Mouse (Mus musculus): ENCODE measurements around the gene Fam178b.

Gene Fam178b

GRCm38 (mm10) chr1:36682620-36683355 lies at the start of gene Fam178b:
TSS of gene Fam178b (minus strand) at chr1:36683183.
- DNase-seq (ENCODE audit: low read depth): no peak

GRCm38 (mm10) chr1:36724057-36724431 lies 41.1 kb upstream of the Fam178b start:
- no peak for DNase-seq (ENCODE audit: low read depth)

GRCm38 (mm10) chr1:36723146-36724056 lies 40.4 kb upstream of the Fam178b start:
- peak; percentile 79 for DNase-seq (ENCODE audit: low read depth)

- no peak for DNase-seq (ENCODE audit: low read depth)
These were observed 35.8 kb upstream of the Fam178b start for GRCm38 (mm10) chr1:36718786-36719185.

- DNase-seq (ENCODE audit: low read depth): no peak
These were observed 31.3 kb upstream of the Fam178b start, which contains the start of gene Actr1b for GRCm38 (mm10) chr1:36714311-36714710. TSS of gene Actr1b (minus strand) at chr1:36714422.

GRCm38 (mm10) chr1:36711104-36711503 lies 28.1 kb upstream of the Fam178b start:
- no peak for DNase-seq (ENCODE audit: low read depth)

GRCm38 (mm10) chr1:36709854-36710280 lies 26.9 kb upstream of the Fam178b start, which contains the start of gene 4933424G06Rik:
TSS of gene 4933424G06Rik (plus strand) at chr1:36710149.
- DNase-seq (ENCODE audit: low read depth): peak; percentile 99

GRCm38 (mm10) chr1:36709055-36709853 lies 26.3 kb upstream of the Fam178b start:
- DNase-seq (ENCODE audit: low read depth): peak; percentile 80

GRCm38 (mm10) chr1:36708626-36709025 lies 25.6 kb upstream of the Fam178b start:
- DNase-seq (ENCODE audit: low read depth): peak; percentile 16

- DNase-seq (ENCODE audit: low read depth): no peak
These were observed 24.8 kb upstream of the Fam178b start for GRCm38 (mm10) chr1:36707797-36708196.

- DNase-seq (ENCODE audit: low read depth): no peak
These were observed 24.2 kb upstream of the Fam178b start for GRCm38 (mm10) chr1:36707166-36707565.

GRCm38 (mm10) chr1:36697030-36697429 lies 14.0 kb upstream of the Fam178b start:
- no peak for DNase-seq (ENCODE audit: low read depth)

GRCm38 (mm10) chr1:36696411-36696810 lies 13.4 kb upstream of the Fam178b start:
- no peak for DNase-seq (ENCODE audit: low read depth)

GRCm38 (mm10) chr1:36694871-36695270 lies 11.9 kb upstream of the Fam178b start:
- DNase-seq (ENCODE audit: low read depth): no peak

GRCm38 (mm10) chr1:36691271-36692155 lies 8.5 kb upstream of the Fam178b start, which contains the start of gene Cox5b:
TSS of gene Cox5b (plus strand) at chr1:36691449.
- DNase-seq (ENCODE audit: low read depth): peak; percentile 100

- DNase-seq (ENCODE audit: low read depth): no peak
These were observed 7.8 kb upstream of the Fam178b start for GRCm38 (mm10) chr1:36690671-36691235.

GRCm38 (mm10) chr1:36683810-36684467 lies 956 bp upstream of the Fam178b start:
- DNase-seq (ENCODE audit: low read depth): peak; percentile 80

GRCm38 (mm10) chr1:36680893-36681292 lies 2.1 kb downstream of the Fam178b start:
- DNase-seq (ENCODE audit: low read depth): no peak

- no peak for DNase-seq (ENCODE audit: low read depth)
These were observed 8.0 kb downstream of the Fam178b start for GRCm38 (mm10) chr1:36674936-36675335.

Data from induced T-regulatory cell, adult 2 months (primary cell).